Mouse (Mus musculus) ZHBTc4 (cell line): ENCODE results near the gene Gm45711.

Experiments used
- DNase-seq: peaks from one replicate; pipeline ENCODE4 v3.0.0-alpha.2; 2011; ENCODE audit warnings: low read depth, low spot score

Gene Gm45711

DNA sequence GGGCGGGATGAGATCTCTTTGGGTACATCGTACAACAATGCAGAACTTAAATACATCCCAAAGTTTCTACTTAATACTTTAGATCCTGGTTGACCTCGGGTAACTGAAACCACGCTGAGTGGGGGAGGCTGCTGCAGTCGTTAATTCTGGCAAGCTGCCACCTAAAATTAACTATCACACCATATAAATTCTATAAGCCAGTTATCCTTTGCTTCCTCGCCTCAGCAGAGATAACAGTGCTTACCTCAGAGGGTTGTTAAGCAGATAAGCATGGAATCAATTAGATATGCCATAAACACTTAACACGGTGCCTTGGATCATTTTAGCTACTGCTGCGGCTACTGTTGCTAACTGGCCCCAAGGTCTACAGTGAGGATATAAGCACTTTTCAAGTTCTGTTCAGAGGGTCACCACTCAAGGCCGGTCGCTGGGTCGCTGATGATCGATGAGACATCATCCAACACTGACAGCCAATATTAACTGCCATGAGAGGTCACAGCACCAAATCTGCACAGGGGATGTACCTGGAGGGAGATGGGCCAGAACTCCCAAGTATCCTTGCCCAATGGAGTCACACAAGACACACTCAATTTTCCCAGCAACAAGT is 67.7 kb downstream of the Gm45711 start:
- DNase-seq: no peak

- DNase-seq: no peak
Observed at GRCm38 (mm10) chr8:104239418-104239861, 70.4 kb downstream of the Gm45711 start.

DNA sequence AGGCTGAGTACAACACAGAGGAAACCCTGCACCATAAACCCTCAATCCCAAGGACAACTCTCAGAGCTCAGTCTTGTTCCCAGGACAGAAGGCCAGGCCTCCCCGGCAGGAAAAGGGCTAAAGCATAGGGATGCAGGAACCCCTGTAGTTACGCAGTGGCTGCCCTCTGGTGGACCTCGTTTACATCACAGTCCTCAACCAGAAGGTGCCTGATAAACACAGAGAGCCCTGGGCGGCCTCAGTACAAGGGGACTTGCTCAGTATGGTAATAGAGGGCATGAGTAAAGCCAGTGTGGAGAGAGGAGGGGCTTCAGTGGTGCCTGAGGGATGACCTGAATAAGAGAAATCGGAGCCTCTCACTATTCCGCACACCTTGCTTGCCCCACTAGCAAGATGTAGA is 75.3 kb downstream of the Gm45711 start:
- DNase-seq: peak; percentile 46

GRCm38 (mm10) chr8:104232919-104233318 is 77.0 kb downstream of the Gm45711 start:
- no peak for DNase-seq

- no peak for DNase-seq
Observed at GRCm38 (mm10) chr8:104232039-104232438, 77.8 kb downstream of the Gm45711 start.
